Mouse (Mus musculus) frontal cortex, adult (tissue): ENCODE data around the gene Ncor1.
"Not testable (repeated sequence)": the region's sequence is repeated elsewhere in the genome, so short reads cannot be mapped to it uniquely, and the experiment has no call there.

Experiments
- ATAC-seq: cut with Nextera tagmentation; 2 replicates; pipeline ENCODE4 v1.9.2; 2017; ENCODE audit warnings: mild to moderate bottlenecking, moderate library complexity, mixed read lengths; ENCODE audit not compliant: low TSS enrichment

Gene Ncor1

DNA sequence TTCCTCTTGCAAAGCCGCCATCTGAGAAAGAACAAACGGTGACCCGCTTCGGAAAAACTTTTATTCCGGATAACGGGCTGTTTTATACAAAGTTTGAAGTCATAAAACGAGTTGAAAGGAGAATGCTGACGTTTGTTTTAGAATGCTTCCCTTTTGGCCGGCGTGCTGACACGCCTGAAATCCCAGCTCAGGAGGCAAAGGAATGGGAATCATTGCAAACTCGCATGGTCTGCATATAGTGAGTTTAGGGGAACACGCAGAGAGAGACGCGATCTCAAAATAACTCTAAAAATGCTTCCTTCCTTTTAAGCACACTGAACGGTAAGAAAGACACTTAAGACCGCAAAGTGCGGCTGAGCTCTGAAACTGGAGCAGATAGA is 460 bp downstream of the Ncor1 start:
- ATAC-seq: 0 out of 2 replicates have a peak, but pooled peaks have one; percentile 8

- ATAC-seq: peak; percentile 92
Measured at GRCm38 (mm10) chr11:62457241-62457890, 975 bp downstream of the Ncor1 start.

- peak; percentile 36 for ATAC-seq
Measured at GRCm38 (mm10) chr11:62456483-62457172, 1.7 kb downstream of the Ncor1 start.

- no peak for ATAC-seq
Measured at GRCm38 (mm10) chr11:62456021-62456482, 2.3 kb downstream of the Ncor1 start.

- ATAC-seq: no peak
Measured at GRCm38 (mm10) chr11:62455193-62455592, 3.1 kb downstream of the Ncor1 start.

DNA sequence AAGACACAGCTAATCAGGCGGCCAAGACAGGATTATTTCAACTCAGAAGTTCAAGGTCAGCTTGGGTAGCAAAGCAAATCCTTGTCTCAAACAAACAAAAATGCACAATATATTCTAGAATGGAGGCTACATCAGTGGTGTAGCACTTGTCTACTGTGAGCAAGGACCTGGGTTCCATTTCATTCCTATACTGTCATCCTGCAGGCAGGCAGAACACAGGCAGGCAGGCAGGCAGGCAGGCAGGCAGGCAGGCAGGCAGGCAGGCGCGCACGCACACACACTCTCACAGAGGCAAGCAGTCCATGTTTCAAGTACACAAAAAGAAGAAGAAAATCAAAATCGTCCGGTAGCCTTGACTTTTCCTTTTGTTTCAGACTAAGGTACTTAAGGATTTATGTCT is 9.4 kb downstream of the Ncor1 start:
- ATAC-seq: no peak

DNA sequence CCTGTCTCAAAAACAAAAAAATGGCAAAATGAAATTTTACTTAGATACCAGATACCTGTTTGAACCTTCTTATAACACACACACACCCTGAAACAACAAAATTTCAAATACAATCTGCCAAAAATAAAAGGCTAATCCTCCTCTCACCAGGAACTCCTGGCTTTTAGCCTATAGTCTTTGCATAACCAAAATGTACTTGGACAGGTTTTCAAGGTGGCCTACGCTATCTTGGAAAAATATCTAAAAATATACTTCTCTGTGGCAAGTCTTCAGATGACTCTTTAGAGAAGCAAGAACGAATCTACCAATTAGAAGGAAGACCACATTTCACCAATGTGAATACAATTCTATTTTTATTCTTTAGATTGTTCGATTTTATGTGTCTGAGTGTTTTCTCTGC is 12.5 kb downstream of the Ncor1 start:
- peak; percentile 57 for ATAC-seq

- no peak for ATAC-seq
Measured at GRCm38 (mm10) chr11:62440670-62441315, 17.5 kb downstream of the Ncor1 start.

- ATAC-seq: no peak
Measured at GRCm38 (mm10) chr11:62432211-62432610, 26.1 kb downstream of the Ncor1 start.

DNA sequence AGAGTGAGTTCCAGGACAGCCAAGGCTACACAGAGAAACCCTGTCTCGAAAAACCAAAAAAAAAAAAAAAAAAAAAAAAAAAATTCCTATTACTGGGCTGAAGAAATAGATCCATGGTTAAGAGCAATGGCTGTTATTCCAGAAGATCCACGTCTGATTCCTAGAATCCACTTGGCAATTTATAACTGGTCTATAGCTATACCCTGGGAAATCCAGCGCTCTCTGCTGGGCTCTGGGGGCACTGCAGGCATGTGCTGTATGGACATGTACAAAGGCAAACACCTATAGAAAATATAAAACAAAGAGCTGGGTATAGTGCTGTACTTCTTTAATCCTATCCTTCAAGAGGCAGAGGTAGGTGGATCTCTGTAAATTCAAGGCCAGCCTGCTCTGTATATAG is 31.2 kb downstream of the Ncor1 start:
- ATAC-seq: no peak

DNA sequence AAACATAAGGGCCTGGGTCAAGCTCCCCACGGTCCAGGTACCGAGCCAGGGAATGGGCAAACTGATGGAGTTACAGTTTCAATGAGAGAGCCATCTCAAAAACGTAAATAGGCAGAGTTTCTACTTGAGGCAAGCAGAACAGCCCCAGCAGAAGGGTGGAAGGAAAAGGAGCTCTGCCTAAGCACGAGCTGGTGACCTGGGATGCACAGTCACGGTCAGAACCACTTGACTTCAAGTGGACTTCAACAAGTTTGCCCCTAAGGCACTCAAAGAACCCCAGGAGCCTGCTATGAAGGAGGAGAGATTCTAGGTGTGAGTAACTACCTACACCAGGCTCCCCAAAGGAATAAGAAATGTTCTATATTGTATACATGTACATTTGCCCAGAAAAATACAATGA is 32.1 kb downstream of the Ncor1 start:
- ATAC-seq: no peak

DNA sequence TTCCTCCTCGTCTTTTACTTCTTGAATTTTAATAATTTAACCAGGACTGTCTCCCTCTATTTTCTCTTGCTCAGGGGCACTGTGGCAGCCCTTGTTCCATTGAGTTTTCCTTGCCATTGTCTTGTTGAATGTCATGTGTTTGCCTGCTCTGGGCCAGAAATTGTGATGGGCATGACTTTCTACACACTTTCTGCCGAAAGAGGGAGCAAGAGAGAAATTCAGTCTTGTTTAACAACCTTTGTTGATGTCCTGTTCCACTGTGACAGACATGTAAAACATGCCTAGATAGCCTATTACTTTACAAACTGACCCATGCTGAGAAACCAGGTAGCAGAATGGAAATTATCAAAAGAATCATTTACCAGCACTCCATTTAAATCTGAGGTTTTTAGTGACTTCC is 33.8 kb downstream of the Ncor1 start:
- ATAC-seq: no peak

DNA sequence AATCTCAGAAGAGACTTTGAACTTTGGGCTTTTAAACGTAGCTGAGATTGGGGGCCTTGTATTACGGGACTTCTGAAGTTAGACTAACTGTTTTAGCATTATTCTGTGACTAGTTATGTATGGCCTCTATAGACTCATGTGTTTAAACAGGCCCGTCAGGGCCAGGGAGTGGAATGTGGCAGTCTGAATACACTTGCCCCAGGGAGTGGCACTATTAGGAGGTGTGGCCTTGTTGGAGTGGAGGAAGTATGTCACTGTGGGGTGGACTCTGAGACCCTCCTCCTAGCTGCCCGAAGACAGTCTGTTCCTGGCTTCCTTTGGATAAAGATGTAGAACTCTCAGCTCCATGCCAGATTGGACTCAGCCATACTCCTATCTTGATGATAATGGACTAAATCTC is 43.3 kb downstream of the Ncor1 start:
- ATAC-seq: no peak

DNA sequence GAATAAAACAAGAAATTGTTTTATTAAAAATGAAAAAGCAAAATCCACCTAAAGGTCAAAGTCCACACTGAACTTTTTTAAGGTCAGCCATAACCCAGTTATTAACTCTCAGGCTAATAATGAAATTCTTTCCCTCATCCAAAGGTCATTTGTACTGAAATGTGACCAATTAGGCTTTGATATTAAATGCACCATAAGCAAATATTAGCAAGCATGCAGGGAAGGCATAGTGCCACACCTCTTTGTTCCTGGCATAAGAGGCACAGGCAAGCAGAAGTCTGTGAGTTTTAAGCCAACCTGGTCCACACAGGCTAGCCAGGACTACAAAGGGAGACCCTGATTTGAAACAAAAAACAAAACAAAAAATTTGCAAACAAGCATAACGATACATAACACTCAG is 48.7 kb downstream of the Ncor1 start:
- ATAC-seq: no peak

DNA sequence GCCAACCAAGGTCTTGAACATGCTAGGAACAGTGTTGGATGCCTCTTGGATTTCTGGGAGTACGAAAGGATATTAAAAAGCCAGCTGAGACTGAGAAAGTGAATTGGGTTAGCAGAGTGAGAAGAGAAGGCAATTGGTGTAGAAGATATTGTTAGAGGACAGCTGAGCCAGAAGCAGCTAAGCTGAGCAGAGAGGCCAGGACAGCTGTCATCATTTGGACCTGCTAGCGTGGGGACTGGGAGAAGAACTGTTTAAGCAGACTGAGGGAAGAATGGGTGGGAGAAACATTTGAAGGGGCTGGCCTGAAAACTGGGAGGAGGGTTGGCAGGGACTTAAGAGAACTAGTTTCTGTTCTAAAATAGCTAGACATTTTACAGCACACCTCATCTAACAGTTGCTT is 49.5 kb downstream of the Ncor1 start:
- peak; percentile 70 for ATAC-seq

GRCm38 (mm10) chr11:62396405-62396804 is 61.9 kb downstream of the Ncor1 start:
- peak; percentile 70; the same call in 1 of the 2 replicates for ATAC-seq

DNA sequence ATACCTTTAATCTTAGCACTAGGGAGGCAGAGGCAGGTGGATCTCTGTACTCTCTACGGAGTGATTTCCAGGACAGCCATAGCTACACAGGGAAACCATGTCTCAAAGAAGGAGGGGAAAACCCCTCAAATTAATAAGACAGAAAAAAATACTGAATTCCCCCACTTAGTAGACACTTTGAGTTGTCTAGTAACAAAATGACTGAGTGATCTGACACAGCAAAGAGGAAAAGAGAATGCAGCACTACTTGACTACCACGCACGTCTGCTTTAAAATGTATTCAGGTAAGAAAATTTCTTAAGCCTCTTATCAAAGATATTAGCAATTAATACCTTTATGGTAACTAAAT is 70.0 kb downstream of the Ncor1 start:
- ATAC-seq: no peak

- no peak for ATAC-seq
Measured at GRCm38 (mm10) chr11:62387608-62388330, 70.6 kb downstream of the Ncor1 start.

GRCm38 (mm10) chr11:62377202-62377851 is 81.0 kb downstream of the Ncor1 start:
- ATAC-seq: not testable (repeated sequence)

DNA sequence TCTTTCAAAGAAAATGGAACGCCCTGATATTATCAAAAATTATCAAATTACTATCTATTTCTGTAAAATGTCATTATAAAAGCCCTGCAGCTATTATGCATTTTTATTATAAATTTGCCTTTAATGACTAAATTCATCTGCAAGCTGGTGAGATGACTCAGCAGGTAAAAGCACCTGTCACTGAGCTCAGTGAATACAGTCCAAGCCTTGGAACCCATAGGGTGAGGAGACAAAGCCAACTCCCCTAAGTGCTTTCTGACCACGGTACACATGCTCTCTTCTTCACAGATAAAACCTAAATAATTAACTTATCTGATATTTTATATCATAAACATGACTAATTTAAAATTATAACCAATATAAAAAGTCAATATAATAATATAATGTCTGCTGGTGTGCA is 86.6 kb downstream of the Ncor1 start:
- ATAC-seq: no peak

- no peak for ATAC-seq
Measured at GRCm38 (mm10) chr11:62369924-62370323, 88.4 kb downstream of the Ncor1 start.

- no peak for ATAC-seq
Measured at GRCm38 (mm10) chr11:62366879-62367278, 91.5 kb downstream of the Ncor1 start.
